Mouse (Mus musculus): Measurements from ENCODE around the gene Slitrk2.

DNA sequence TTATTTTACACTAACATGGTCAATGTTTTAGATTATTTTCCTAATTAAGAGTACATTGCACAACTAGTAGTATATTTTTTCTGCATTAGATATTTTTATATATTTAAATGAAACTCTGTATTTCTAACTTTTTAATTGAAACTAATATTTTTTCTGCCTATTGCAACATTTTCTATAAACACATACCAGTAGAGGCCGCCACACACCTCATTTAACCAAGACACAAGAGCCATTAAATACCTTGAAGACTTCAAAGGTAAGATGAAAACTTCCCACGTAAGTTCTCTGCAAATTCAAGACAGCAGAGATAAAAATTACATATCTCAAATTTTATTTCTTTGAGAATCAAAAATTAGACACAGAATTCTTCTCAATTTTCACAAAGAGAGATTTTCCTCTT lies 8.2 kb downstream of the Slitrk2 start:
- TF ChIP-seq CTCF (IDR thresholded peaks at IDR 0.05; ENCODE audit: borderline replicate concordance, control insufficient read depth, extremely low read depth, insufficient read depth, low read length, poor library complexity) = no peak
- TF ChIP-seq POLR2A (IDR thresholded peaks at IDR 0.05; ENCODE audit: control insufficient read depth, extremely low read depth, insufficient read depth, low read length, poor library complexity) = no peak

All from thymus, adult 2 months (tissue).